Mouse (Mus musculus) ovary, adult 18-20 months (tissue): ENCODE measurements at regions not wholly inside any gene's neighbourhood (a gene's known extent, or its start where the extent isn't known, plus 50 kb on each side); places are given as distances from the start of the nearest gene placed in this dataset.

Source experiments
- DNase-seq: peaks from one replicate; pipeline ENCODE4 v3.0.0; 2022; ENCODE audit warnings: low spot score, mixed read lengths

DNA sequence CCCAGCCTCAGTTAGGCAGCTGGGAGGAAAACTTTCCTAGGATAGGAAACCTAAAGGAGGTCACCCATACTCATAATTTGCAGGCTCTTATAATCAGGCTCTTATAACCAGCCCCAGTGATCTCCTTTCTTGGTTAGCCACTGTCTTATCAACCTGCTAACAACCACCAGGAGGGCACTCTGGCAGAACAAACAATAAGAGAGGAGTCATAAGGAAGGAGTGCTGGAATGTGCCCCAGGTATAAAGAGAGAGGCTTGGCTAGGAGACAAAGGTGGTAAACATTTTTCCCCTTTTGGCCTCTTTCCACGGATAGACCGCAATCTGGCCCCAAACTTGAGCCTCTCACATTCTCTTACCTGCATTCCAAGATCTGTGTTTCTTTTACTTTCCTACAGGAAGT is 189.4 kb upstream of the Acvr2a start:
- DNase-seq = no peak

DNA sequence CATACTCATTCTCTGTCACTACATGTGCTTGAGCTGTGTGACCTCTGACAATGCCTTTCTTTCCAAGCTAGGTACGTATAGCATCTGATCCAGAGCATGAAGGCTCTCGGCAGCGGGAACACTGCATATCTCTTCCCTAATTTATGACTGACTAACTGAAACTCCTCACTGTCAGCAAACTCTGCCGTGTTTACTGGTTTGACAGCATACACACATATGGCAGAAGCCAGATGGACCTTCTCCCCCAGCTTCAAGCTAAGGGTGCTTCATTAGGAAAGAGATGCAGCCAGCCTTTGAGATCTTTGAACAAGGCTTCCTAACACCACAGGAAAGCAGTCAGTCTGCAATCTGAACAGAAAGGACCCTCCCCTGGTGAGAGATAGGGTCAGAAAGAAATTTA is 186.9 kb upstream of the Acvr2a start:
- no peak for DNase-seq

DNA sequence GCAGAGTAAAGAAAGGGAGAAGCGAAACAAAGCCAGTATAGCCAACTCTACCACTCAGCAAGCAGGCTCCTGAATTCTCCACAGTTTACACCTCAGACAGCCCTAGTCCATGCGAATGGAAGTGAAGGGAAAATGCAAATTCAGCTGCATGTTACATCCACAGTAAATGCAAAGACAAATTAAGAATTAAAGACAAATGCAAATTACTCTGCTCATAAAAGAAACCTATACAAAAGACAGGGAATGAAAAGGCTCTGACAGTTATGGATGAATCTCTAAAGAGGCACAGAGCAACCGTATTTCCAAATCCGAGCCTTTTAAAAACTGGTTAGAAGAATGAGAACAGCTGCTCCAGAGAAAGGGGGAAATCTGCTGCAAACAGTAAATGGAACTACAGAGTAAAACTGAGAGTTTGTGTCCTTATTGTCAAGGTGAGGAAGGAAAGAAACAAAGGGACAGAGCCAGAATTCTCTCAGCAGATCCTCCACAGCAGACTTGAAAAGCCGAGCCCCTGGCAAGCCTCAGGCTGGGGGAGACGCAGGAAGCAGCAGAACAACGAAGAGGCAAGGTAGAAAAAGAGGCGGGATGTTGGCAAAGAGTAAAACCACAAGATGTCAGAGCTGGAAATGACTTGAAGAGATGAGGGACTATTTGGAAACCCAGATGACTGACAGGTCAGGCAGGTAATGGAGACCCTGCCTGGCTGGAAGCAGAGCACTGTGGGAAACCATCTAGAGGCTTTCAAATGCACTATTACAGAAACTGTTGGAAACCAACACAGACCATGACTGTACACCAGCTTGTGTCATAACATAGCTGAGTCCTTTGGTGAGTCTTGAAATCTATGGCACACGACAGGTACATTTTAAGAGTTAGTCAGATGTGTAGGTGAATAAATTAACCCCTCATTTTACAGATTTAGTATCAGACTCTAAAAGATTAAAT is 184.5 kb upstream of the Acvr2a start:
- no peak for DNase-seq

DNA sequence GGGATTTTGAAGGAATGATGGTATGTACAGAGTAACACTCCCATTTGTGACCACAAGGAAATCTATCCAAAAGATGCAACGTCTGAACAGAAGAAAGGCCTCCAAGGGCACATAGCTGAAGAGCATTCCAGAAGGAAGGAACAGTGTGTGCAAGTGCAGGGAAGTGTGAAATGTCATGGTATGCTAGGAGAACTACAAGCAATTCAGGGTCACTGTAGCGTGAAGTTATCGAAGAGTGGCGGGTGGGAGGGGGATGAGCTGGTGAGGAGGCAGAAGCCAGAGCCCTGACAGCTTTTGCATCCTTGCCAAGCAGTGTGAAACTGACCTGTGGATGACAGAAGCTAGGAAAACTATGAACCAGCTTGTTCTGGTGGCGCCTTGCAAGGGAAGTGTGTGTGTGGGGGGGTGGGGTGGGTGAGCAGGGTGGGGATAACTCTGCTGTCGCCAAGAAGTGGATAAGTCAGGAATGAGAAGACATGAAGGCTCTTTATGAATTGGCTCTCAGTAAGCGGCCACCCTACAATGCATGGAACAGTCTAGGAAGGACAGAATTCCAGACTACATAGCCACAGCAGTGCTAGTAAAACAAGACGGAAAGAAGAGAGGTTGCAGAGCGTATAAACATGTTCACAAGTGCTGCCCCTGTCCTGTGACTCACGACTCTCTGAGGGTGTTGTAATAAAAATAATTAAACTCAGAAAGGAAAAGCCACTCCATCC is 179.3 kb upstream of the Acvr2a start:
- DNase-seq = no peak

DNA sequence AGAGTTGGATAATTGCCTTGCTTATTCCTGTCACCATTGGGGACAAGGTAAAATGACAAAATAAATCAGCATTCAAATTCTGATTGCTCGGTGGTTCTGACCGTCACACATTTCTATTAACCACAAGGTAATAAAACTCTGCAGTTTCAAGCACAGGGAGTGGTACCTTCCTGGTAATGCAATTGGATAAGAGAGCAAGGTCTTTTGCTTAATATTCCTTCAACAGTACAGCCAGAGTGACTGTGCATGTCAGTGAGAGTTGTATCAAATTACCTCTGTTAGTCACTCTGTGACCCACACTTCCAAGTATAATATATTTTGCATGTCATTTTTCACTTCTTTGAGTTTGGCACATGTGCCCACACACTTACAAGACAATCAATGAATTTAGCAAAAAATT is 177.8 kb upstream of the Acvr2a start:
- no peak for DNase-seq

DNA sequence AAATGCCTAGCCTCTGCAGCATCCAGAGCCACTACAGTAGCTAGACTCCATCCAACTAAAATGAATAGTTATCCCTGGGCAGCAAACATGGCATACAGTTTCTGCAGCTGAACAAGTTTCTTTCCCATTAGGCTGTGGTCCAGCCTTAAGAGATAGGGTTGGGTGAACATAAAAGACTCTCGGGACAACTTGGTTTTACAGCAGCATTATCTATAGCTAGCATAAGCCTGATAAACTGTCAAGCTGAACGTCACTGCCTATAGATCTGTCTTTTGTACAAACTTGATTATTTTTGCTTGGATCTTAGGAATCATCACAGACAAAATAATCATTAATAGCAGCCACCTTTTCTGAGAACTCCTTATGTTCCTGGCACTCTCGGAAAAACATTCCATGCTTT is 169.8 kb upstream of the Acvr2a start:
- DNase-seq = no peak

DNA sequence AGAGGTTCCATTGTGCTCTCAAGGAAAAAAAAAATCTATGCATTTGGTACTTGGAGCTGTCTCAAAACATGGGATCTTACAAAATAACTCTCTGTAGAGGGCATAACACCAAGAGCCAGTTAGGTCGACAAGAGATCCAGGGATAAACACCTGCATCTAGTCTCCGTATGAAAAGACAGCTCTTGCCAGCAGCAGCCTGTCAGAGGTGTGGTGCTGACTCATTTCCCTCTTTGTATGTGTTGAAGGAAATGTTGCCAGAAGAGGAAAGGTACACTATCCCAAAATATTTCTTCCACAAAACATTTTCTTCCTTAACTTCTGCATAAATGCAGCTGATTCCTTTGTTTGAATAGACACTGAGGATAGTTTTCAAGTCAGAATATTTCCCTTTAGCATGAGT is 163.6 kb upstream of the Acvr2a start:
- DNase-seq = no peak

DNA sequence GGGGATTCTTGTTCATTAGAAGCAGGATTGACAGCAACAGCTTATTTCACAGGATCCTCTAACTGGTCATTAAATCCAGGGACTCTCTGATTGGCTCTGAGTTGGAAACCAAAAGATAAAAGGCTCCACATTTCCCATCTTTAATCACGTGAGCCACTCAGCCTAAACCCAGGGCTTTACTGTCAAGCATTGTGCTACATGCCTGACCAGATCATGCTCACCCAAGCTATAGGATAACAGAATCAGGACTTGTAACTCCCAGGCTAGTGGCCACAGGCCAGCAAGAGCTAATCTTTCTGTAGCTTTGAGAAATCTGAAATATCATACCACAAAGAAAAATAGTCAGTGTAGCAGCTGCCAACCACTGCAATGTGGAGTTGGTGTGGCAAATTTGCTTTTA is 152.7 kb upstream of the Acvr2a start:
- DNase-seq = no peak

DNA sequence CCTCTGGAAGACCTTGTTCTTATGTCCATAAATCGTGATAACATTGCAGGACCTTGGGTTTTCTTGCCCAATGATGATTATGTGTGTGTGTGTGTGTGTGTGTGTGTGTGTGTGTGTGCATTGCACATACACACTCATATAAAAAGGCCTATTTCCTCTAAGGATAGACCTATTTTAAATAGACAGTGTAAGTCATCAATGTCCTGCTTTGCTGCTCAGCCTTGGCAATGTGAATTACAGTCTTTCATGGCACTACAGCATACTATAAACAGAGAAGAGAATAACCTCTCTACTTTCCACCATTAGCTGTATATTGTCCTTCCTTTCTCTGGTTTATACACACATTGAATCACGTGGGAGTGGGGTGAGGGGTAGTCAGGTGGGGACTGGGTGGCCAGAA is 148.8 kb upstream of the Acvr2a start:
- DNase-seq = no peak

DNA sequence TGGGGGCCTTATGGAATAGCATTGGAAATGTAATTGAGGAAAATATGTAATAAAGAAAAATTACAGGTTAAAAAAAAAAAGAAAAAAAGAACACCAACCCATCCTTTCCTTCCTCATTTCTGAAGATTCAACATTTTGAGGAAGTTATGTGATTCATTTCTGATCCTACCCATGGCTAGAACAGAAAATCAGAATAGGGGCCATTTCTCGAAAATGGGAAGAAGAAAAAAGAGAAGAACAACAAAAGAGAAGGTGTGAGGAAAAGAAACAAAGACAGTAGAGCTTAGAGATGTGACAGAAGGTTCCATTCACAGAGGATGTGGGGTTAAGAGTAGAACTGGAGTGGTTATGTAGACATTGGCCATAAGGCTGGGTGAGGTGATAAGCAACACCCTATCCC is 124.8 kb upstream of the Acvr2a start:
- DNase-seq = no peak

DNA sequence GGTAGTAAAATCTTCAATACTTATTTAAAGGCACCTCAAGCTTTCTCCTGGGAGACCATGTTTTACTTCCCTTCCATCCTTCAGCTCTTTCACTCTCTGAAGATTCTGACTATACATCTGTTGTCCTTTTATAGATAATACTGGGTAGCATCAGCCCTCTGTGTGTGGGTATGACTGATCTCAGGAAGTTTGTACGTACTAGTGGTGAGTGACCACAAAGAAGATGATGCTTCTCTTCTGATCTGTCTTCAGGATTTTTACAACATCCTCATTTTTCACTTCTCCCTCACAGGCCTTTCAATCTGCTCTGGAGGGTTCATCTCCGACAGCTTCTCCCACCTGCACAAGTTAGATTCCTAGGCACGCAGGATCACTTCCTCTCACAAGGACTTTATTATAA is 119.4 kb upstream of the Acvr2a start:
- DNase-seq = no peak

DNA sequence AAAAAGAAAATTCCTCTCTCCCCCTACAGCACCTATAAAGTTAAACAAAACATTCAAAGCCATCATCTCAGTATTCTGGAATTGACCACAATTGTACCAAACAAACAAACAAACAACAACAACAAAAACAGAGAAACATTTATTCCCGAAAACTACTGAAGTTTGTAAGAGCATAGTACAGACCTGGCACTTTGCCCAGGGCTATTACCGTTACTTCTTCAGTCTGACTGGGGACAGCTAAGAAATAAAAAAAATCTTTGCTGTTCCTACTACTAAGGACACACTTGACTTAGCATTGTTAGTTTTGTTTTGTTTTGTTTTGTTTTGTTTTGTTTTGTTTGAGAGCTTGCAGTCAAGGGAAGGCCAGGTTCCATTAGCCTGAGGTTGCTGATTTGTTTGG is 113.0 kb upstream of the Acvr2a start:
- DNase-seq = no peak

DNA sequence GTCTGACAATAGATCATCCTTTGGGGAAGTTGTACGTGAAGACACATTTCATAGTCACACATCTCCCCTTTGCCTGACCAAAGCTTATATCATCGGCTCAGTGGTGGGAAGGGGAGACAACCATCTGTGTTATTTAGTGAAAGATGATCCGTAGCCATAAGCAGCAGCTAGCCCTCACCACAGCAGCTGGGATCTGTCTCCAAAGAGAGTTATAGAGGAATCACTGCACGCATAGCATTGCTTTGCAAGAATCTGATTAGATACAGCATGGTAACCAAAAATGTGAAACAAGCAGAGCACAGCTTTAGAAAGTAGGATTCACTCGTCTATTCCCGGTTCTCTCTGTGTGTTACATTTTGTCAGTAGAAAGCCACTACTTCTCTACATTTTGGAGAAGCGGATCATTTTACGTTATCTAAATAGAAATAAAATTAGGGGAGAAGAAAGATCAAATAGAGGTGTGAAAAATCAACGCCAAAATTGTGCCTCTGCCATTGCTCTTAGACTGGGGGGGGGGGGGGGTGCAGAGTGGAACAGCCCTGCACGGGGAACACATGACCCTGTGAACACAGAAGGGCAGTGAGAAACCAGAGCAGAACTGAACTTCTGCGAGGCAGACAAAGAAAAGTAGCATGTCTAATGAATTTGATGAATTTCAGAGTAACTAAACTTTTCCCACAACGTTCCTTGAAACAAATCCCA is 108.7 kb upstream of the Acvr2a start:
- no peak for DNase-seq

DNA sequence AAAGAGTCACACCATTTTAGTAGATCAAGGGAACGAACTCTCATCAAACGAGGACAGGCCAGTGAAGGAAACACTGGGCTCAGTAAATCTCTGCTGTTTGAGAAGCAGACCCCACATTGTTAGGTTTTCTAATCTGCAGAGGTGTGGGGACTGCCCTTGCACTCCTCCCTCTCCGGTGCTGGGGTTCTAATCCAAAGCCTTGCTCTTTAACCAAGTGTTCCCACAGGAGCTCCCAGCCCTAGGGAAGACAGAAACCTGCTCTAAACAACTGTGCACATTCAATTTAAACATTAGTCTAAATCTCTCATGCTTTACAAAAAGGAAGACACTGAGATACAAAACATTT is 108.1 kb upstream of the Acvr2a start:
- DNase-seq = no peak

DNA sequence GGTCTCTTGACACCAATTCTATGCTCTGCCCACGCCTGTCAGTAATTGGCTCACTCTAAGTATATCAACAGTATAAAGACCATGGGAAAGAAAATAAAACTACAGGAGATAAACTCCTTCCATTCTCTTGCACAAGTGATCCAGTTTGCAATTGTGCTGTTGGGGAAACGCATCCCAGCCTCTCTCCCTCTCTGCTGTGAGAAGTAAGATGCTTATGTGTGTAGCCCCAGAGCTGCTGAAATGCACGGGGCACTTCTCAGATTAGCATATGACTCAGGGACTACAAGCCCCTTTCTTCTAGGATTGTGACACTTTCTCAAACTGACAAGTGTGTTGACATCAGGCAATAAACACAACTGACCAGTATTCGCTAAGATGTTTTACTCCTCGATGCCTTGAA is 107.7 kb upstream of the Acvr2a start:
- no peak for DNase-seq

DNA sequence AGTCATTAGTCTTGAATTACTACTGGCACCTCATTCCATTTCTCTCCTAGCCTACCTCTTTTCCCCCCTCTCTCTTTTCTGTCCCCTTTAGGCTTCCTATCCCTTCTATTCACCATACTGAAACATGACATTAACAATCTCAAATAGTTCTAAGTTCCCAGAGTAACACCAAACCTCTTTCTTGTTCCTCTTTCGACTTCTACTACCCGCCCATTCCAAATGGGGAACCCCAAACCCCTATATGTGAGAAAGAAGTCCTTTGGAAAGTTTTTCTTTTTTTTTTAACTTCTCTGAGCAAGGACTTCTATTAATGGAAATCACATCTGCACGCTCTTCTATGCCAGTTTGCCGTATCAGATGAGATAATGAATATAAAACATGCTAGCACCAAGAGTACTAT is 97.7 kb upstream of the Acvr2a start:
- no peak for DNase-seq

DNA sequence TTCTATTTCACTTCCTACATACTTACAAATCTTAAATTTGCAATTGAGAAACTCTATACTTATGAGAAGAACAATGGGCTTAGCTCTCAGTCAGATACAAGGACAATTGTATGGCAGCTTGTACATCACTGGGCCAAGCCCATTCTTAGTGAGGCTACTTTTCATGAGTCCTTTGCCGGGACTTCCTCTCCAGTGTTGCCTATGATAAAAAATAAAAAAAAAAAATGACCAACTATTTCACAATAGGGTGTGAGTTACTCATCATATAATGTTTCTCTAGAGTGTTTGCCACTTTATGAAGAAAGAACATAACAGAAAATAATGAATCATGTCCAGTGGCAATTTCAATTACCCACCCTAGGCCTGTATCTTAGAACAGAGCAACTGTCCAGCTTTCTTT is 96.1 kb upstream of the Acvr2a start:
- DNase-seq = no peak

DNA sequence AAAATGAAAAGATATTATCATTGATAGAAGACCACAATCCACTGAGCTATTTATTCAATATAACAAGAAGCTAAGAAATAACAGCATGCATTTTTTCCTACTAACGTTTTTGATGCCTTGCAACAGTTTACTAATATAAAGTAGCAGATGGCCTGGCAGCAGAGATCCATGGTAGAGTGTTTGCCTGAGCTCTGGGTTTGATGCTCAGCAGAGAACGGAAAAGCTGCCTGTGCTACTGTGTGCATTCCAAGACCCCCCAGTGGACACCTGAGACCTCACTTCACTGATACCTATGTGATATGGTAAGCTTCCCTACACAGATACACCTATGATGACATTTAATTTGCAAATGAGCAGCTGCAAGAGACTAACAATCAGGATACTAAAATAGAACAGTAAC is 95.6 kb upstream of the Acvr2a start:
- no peak for DNase-seq

DNA sequence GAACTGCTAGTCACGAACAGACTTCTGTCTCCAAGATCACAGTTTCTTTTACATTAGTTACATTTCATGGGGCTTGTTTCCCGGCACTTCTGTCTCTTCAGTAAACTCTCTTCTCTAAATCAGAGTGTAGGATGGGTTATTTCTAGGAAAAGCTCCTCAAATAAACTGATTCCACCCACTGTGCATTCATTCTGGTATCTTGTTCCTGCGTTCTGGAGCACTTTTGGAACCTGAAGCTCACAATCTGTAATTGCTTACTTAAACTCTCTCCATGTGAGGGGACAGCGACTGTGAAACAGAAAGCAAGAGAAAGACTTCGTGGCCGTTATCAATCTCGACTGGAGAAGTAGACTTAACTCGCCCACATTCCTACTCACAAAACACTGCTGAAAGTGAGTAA is 83.1 kb upstream of the Acvr2a start:
- DNase-seq = no peak

DNA sequence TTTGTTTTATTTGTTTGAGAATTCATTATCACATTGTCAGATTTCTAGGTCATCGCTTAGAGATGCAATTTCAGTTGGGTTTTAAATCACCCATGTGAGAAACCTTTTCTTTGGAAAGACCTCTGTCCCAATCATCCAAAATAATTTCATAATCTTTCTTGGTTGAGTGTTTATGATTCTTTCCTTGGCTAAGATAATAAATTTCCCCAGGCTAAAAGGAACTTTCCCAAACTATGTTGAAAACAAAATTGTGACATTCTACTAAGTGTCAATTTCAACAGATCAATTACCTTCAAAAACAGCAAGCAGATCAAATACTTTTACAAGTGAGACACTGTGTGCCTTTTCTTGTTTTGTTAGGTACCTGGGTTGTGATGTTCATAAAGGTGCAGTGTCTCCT is 80.0 kb upstream of the Acvr2a start:
- DNase-seq = no peak

DNA sequence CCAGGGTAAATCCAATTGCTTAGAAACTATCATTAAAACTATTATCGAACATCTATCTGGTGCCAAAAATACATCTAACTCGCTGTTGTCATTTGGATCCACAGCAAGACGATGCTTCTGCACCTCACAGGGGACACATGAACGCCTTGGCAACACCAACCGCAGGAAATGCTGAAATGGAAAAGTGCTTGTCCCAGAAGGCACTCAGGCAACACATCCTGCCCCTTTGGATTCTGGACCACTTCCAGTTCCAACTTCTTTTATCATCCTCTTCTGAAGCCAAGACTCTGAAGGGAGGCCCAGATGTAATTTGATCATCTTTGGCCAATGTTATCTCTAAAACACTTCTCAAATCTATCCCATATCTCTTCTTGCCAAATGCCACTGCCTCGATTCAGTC is 79.4 kb upstream of the Acvr2a start:
- no peak for DNase-seq

DNA sequence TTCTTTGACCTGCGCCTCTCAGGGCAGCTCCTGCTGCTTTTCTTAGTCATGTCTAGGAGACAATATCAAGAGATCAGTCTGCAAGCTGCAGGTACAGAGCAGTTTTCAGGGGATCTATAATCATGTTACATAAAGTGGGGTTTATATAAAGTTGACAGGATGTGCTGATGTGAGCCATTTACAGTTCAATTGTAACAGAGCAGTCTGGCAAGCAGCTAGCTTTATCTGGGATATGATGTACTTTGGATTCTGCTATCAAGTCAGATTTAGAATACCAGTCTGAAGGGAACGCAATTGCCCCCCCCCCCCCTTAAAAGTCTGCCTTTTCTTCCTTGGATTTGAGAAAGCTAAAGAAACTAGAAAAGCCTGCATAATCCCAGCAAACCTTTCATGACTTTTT is 77.6 kb upstream of the Acvr2a start:
- no peak for DNase-seq
